Mouse (Mus musculus) 3134 (cell line): ENCODE measurements around the gene Txnrd1.

Source experiments
- DNase-seq: peaks from one replicate; pipeline ENCODE4 v3.0.0-alpha.2; 2011; ENCODE audit warnings: low spot score; ENCODE audit not compliant: insufficient read length; ENCODE audit errors: extremely low read depth

Gene Txnrd1

DNA sequence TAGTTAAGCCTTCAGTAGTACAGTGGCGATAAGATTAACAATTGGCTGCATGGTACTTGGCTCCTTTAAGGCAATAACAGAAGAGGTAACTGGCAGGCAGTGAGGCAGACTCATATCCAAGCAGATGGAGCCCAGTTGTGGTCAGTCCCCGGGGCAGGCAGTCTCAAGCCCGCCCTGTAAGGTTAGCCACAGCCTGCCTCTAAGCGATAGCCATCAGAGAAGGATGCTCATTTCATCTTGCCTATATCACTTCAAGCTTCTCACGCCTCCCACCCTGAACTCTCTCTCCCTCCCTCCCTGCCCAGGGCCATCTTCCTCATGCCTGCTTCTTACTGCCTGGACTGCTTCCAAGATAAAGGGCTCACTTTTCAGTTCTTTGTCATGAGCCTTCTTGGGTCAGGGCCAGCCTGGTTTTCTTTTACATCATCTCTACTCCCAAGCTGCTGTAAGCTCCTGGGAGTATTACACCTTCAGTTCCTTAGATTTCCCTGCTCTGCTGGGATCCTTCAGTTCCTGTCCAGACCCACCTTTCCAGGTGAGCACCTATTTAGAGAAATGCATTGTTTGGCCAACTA is 29.4 kb downstream of the Txnrd1 start:
- DNase-seq: peak; percentile 70

DNA sequence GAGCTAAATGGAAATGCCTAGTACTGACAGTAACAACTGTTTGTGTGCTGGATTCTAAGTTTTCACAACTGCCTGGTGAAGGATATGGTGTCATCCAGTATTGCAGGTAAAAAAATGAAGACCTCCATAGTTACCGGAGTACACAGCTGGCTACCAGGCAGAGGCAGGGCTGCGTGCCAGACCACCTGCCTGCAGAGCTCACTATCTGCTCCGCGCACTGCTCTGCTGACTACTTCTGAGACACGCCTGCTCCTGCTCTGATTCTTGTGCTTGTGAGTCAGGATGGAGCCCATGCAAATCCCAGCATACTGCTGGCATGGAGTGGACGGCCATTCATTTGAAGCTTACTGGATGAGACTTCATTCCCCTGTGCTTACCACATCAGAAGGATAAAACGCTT is 30.1 kb downstream of the Txnrd1 start:
- no peak for DNase-seq

DNA sequence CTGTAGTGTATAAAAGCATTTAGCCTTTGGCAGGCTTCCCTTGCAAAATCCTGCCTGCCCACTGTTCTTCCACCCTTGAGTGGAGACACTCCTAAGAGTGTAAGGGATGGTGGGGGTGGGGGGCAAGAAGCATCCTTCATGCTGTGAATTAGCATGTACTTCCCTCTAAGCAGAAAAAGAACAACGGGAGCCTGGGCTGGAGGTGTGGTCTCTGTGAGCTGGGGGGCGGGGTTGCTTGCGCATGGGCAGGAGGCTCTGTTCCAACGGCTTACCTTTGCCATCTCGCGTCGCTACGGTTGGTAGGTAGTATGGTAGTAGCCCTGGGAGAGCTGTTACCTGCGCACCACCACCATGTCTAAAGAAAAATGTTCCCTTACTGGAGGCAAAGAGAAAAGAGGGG is 32.6 kb downstream of the Txnrd1 start, which contains the start of gene Eid3:
TSS of gene Eid3 (plus strand) at position 271 of the 400 bp plus-strand sequence.
- no peak for DNase-seq

DNA sequence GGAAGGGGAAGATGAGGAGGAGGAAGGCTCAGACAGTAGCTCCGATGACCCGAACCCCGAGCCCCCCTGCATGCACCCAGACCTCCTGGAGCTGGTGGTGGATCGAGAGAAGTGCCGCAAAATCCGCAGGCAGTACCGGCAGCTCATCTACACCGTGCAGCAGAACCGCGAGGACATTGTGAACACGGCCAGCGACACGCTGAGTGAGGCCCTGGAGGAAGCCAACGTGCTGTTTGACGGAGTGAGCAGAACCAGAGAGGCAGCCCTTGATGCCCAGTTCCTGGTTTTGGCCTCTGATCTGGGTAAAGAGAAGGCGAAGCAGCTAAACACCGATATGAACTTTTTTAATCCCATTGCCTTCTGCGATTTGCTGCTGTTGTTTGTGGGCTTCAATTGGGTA is 33.1 kb downstream of the Txnrd1 start:
- no peak for DNase-seq

DNA sequence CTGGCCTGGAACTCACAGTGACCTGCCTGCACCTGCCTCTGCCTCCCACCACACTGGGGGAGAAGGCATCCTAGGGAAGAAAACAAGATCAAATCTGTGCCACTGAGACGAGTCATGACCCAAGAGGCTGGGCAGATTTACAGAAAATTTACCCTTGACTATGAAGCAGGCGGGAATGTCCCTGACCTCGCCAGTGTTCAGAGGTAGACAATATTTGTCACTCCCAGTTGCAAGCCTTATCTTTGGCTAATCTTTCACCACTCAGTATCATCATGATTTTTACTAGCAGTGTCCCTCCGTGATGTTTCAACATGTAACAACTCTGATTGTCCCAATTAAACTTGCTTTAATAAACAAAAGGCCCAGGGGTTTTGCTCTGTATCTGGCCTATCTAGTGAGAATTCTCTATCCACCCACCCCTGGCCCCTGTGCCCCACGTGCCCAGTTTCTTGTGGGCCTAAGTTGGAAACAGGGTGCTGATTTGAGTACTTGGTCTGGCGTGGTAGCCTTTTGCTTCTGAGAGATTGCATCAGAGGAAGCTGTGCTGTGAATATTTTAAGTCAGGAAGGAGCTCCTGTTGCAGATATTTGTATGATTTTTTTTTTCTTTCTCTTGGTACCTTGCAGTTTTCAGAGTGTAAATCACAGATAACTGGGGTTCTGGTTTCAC is 34.8 kb downstream of the Txnrd1 start:
- DNase-seq: no peak

DNA sequence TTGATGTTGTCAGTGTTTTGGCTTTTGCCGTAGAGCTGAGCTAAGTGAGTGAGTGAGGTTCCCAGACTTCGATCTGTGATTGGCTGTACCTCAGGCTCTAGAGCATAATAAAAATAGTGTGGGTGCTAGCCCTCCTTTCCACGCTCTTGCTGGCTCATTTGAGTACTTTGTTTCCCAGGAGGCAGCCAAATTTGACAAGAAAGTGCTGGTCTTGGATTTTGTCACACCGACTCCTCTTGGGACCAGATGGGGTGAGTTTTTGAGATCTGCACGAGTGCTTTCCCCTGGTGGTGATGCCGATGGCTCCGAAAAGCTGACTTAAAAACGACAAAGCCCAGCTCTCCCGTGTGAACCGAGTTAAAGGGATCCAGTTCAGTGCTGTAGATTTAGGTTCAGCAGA is 41.7 kb downstream of the Txnrd1 start:
- DNase-seq: no peak

DNA sequence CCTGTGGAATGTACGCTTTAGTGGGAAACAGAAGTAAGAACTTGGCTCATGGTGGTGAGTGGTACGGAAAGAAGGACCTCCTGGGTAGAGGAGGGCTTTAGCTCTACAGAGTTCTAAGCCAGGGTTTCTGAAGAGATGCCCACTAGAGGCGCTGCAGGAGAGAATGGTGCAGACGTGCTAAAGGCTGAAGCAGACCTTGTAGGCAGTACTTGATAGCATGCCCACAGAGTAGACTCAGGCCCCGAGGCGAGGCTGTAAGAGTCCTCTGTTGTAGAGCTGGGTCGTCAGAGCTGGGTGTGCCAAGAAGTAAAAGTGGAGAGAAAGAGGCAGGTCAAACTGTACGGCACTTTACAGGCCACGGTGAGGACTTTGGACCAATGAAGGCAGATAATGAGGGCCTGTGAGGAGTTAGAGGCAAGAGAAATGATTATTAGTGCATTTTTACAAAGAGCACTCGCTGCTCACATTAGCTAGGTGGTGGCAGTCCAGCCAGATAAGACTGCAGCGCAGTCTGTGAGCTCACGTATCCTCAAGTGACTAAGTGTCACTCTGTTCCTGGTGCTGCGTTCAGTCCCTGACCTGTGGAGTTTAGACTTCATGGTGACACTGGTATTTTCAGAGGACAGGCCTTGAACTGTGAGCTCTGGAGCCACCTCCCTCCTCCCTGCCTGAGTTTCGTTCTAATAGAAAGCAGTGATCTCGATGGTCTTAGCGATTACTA is 42.5 kb downstream of the Txnrd1 start:
- DNase-seq: no peak

DNA sequence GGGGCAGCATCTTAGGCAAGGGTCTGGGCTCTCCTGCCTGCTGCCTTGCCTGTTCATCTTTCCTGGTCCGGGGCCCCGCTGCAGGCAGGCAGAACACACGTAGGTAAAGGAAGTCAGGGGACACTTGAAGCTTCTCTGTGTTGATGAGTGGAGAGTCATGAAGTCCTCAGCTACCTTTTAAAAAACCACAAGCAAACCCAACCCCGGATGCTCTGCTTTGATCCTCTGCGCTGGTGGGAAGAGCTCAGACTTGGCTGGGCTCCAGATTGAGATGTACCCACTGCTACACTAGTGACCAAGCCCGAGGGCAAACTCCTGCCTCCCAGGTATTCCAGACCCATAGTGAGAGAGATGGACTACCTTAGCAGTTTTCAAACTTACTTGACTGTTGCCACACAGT is 53.6 kb downstream of the Txnrd1 start:
- DNase-seq: no peak

DNA sequence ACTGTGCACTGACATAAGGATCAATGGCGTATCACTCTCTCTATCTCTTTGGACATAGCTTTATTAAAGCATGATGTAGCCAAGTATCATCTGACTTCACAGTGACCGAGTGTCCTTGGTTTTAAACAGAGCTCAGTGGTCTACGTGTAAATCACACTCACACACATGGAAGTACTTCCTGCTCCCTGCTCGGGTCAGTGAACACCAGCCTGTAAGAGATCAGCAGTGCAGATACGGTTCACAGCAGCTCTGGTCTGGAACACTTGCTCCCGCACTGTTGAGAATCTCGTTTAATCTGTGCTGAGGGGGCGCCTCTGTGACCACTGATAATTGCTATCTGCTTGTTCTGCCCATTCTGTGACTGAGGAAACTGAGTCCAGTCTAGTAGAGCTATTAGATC is 54.8 kb downstream of the Txnrd1 start:
- no peak for DNase-seq

DNA sequence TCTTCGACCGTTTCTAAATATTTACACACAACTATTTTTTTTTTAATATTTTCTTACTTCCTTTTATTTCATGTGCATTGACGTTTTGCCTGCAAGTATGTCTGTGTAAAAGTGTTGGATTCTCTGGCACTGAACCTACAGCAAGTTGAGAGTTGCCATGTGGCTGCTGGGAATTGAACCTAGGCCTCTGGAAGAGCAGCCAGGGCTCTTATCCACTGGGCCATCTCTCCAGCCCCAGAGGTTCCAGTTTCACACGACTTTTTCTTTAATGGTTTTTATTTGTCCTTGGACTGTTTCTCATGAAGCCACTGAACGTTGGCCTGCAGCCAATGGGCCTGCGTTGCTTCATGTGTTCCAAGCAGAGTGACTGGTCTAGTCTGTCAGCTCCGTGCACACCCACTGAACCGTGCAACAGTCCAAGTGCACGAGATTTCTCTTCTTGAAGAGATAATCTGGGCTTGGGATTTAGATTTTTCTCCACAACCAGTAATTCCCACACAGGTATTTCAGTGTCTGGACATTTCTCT is 55.8 kb downstream of the Txnrd1 start:
- DNase-seq: peak; percentile 39

DNA sequence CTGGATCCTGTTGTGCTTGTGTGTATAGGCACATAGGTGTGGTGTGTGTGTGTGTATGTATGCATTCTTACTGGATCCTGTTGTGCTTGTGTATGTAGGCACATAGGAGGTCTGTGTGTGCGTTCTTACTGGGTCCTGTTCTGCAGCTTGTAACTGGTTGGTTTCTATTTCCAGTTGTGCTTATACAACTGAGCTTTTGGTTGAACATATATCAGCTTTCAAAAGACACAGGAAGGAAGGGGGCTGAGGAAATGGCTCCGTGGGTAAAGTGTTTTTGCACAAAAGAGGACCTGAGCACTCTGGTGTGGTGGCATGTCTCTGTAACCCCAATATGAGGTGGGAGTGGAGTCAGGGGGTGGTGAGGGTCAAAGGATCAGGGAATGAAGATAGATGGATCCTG is 57.2 kb downstream of the Txnrd1 start:
- no peak for DNase-seq

DNA sequence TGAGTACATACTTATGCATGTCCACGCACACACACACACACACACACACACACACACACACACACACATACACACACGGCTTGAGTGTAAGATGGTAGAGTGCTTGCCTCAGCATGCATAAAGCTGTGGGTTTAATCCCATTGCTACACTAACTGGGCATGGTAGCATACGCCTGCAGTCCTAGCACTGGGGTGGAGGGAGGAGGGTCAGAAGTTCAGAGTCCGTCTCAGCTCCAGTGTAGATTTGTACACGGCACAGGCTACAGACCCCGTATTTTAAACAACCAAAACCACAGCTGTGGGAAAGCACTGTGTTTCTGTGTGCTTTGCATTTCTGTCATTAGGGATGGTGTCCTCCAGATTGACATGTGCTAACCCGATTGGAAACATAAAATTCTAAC is 57.7 kb downstream of the Txnrd1 start:
- DNase-seq: no peak

DNA sequence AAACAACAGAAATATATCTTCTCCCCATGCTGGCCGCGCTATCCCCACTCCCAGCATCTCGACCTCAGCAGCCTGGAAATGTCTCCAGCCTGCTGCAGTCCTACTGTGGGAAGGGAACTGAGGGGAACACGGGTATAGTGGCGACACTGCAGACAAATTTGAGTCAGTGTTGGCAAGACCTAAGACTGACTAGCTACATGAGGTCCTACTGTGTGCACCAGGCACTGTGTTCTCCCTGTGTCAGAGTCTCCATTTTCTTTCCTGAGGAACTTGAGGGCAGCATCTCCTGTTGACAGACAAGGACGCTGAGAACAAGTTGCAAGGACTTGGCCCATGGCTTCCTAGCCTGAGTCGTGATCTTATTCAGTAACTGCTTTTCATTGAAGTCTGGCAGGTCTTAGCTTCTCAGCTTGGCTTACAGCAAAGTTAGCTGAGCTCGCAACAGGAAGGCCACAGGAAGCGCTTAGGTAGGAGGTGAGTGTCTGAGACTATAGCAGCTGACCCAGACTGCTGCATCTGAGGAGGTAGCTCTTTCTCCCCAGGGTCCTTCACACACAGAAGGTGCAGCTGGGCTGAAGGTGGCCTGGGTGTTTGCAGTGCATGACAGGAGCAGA is 58.8 kb downstream of the Txnrd1 start:
- DNase-seq: no peak

DNA sequence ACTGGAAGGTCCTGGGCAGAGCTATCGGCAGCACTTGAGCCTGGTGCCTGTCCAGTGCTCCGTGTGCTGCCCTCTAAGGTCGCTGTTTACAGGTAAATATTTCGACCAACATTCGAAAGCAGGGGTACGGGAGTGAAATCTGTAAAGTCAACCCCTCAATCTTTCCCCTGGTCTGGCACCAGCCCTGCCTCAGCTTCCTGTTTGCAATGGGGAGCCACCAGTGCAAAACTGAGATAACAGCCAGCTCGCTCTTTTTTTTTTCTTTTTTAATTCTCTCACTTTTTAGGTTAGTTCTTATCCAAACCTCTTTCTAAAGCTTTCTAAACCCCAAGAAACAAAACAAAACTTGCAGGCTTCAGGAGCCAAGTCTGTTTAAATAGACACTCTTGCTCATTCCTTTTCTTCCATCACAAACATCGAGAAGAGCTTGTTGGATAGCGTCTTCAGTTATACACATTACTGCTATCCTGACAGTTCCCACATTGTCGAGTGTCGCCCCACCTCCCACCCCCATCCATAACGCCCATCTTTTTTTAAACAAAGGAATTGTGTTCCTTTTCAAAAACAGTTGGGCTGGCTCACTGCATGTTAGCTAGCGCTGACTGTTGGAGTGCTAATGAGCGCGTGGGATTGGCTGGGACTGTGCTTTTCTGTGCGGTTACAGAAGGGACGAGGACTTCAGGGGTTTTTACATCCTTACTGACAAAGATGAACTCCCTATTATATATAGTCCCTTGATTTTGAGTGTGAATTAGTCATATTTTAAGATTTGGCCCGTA is 60.3 kb downstream of the Txnrd1 start:
- no peak for DNase-seq

DNA sequence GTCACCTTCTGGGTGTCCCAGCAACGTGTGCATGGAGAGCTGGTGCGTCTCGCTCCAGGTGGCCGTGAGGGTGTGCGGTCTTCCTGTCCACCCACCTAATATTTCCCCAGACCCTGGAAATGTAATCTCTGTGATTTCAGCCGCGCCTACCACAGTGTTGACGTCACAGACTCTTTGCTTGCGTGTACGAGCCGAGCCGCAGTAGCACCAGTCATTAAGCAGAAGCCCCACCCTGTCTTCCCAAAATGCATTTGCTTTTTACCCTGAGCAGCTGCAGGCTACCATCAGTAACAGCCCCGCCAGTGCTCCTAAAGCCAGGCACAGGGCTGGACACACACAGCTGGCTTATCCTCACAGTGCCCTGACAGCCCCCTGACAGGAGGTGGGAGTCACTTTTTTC is 64.2 kb downstream of the Txnrd1 start:
- DNase-seq: no peak

DNA sequence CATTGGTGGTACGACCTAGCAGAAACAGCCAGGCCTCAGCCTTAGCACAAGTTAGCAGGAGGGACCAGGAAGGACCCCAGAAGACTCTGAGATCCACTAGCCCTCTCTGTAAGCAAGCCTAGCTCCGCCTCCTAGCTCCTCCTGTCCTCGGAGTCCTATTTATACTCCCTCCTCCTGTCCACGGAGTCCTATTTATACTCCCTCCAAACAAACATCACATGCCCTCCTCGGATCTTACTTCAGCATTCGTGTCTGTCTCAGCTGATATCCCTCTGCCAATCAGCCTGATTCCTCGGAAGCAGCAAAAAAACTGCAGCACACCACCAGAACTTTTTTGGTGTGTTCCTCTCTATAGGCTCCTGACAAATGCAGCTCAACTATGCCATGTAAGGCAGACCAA is 65.1 kb downstream of the Txnrd1 start:
- no peak for DNase-seq

DNA sequence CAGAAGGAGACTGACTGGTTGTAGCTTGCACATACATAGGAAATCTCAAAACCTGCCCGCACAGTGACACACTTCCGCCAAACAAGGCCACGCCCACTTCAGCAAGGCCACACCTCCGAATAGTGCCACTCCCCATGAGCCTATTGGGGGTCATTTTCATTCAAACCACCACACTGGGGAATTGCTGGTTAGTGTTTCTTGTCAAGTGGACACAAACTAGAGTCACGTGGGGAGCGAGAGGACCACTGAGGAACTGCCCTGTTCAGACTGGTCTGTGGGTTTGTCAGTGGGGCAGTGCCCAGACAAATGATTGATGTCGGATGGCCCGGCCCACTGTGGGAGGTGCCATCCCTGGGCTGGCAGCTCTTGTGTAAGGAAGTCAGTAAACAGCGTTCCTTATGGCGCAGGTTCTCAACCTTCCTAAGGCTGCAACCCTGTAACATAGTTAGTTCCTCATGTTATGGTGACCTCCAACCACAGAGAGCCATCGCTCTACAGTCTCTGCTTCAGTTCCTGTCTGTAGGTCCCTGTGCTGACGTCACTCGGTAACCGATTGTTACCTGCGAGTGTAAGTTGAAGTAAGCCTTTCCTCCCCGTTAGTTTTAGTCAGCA is 66.2 kb downstream of the Txnrd1 start:
- DNase-seq: no peak

DNA sequence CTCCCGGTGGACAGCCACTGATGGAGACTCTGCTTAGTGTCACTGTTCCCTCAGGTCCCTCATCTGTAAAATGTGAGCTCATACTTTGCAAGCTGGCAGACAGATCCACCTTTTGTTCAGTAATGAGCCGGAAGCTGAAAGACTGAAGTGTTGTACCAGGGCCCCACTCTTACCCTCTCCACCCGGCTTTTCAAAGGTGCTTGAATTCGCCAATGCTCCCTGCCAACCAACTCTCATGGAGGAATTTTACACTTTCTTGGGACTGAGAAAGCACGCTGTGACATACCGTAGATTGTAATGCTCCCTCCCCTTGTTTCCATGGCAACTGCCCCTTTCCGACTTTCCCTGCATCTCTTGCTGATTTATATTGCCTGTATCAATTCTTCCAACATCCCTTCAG is 66.8 kb downstream of the Txnrd1 start:
- DNase-seq: no peak

DNA sequence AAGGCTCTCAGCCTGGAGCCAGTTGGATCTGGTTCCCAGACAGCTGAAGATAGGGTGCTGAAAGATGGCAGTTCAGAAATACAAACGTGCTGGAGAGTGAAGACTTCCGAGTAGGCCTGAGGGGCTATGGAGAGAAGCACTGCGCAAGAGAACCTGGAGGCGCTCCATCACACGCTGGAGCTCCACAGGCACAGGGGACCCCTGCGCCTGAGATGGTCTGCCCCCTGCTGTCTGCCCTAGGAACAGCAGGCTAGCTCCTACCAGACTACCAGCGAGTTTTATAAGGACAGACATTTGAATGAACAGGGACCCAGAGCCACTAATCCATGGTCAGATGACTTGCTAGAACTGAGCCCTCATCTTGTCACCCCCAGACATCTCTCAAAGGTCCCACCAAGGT is 67.7 kb downstream of the Txnrd1 start:
- DNase-seq: peak; percentile 55

DNA sequence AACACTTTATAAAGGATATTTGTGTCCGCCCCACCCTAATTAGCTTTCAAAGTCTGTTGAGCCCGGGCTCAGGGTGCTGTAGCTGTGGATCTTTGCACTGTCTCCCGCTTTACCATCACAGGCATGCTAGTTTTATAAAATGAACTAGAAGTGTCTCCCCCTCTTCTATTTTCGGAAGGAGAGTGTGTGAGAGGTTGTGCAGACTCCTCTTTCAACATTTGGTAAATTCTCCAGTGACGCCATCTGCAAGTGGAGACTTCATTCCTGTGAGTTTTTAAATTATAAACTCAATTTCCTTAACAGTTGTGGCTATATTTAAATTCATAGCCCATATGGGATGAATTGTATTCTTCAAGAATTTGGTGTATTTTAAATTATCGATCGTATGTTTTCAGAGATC is 74.8 kb downstream of the Txnrd1 start:
- DNase-seq: no peak
